Mouse (Mus musculus) cortical plate, adult 2 months (tissue): ENCODE data around the gene Slc8a2.

ENCODE experiments used
- CTCF ChIP-seq: fragments of 200-500 bp; IDR thresholded peaks from 2 replicates; pipeline ENCODE4 v1.5.1; 2011; ENCODE audit warnings: mild to moderate bottlenecking, control low read depth, low read length; ENCODE audit not compliant: insufficient read depth; ENCODE audit errors: extremely low read depth
- POLR2A ChIP-seq: fragments of 200-500 bp; IDR thresholded peaks from 2 replicates; pipeline ENCODE4 v1.6.1; 2011; ENCODE audit warnings: mild to moderate bottlenecking, low read length, control low read depth; ENCODE audit not compliant: insufficient read depth; ENCODE audit errors: extremely low read depth

- peak; percentile 19; the same call in 1 of the 2 replicates for TF ChIP-seq POLR2A
- peak; percentile 36 for TF ChIP-seq CTCF
Observed at GRCm38 (mm10) chr7:16174597-16175541, 45.2 kb downstream of the Slc8a2 start, which contains the start of gene Meis3.
